ENCODE assay signal across 15 mouse cellular contexts in the genomic region with DNA sequence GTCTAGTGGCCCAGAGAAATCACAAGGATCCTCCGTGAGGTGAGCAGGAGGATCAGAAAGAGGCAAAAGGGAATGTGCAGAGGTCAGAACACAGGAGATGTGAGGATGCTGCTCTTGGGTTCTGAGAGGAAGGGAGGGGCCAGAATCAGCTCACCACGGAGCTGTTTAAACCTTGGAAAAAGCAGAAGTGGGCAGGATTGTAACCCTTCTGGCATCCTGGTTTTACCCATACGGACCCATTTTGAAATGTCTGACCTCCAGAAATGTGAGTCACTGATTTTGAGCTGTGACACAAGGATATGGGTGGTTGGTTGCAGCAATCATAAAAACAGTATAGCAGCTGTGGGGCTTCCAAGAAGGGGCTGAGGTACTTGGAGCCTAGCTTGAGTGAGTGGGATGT. TPM values are rescaled to one million over a fixed set of nuclear protein-coding genes. Genes with fewer than 3 reads are reported as not detected.
DNase-seq lines count a peak whose midpoint lies in the region; ATAC-seq lines count a peak whose summit lies in the region.
"Had no signal": no experiment of that assay in that cellular context is flagged by ENCODE, and none has a peak within 500 bp of the region (broad histone marks: within the 10 kb centered on the region; RNA-seq: fewer than 3 reads in every experiment).

No protein-coding gene starts in this region.

- peak; percentile 53 for DNase-seq in lung, postnatal 36 days
- DNase-seq in lung, postnatal 10 days = no peak
- peak; percentile 25 to 38 for DNase-seq in adrenal gland, postnatal 36 days
- DNase-seq in splenic B cell, adult 2 months (ENCODE audit: low read depth, low spot score) = peak; percentile 7
- DNase-seq in embryo, embryonic 9.5 days (ENCODE audit: extremely low spot score) = no peak
- DNase-seq: cerebellum, adult 18-20 months; kidney, postnatal 36 days; thymus, adult 18-20 months had no signal

- H3K4me1 ChIP-seq in intestine, embryonic 16.5 days (ENCODE audit: control insufficient read depth, insufficient read depth, low read length) = peaks cover 19% of the 10 kb centered on the region
- H3K4me1 ChIP-seq: neural tube, embryonic 15.5 days had no signal

- no peaks in the 10 kb centered on the region for H3K27me3 ChIP-seq in intestine, embryonic 16.5 days (replicated peaks; ENCODE audit: control insufficient read depth, insufficient read depth, low read length)
- H3K27me3 ChIP-seq in splenic B cell, adult 2 months (ENCODE audit: control insufficient read depth, insufficient read depth, low read length, poor library complexity, severe bottlenecking) = no peaks in the 10 kb centered on the region; the same call in 1 of the 2 replicates
- H3K27me3 ChIP-seq: embryonic facial prominence, embryonic 12.5 days; neural tube, embryonic 15.5 days had no signal

- H3K27ac ChIP-seq in intestine, embryonic 16.5 days (ENCODE audit: low read length) = peak overlapping the region; percentile 71
- H3K27ac ChIP-seq: embryonic facial prominence, embryonic 12.5 days; hindbrain, postnatal 0 days; left cerebral cortex, adult 2 months; neural tube, embryonic 15.5 days had no signal

- no peaks in the 10 kb centered on the region for H3K36me3 ChIP-seq in intestine, embryonic 16.5 days (ENCODE audit: control insufficient read depth, insufficient read depth, low read length)
- H3K36me3 ChIP-seq in splenic B cell, adult 2 months (ENCODE audit: control insufficient read depth, insufficient read depth, low read length, poor library complexity, severe bottlenecking) = no peaks in the 10 kb centered on the region
- H3K36me3 ChIP-seq: embryonic facial prominence, embryonic 12.5 days; neural tube, embryonic 15.5 days had no signal

- H3K4me2 ChIP-seq in intestine, embryonic 16.5 days (ENCODE audit: low read depth, low read length) = no peak overlapping the region
- H3K4me2 ChIP-seq: embryonic facial prominence, embryonic 12.5 days; neural tube, embryonic 15.5 days had no signal

- 19% methylated on average over 3 of the region's 3 CpGs for WGBS in intestine, embryonic 16.5 days

- H3K9me3 ChIP-seq in intestine, embryonic 16.5 days (ENCODE audit: control insufficient read depth, low read length) = no peaks in the 10 kb centered on the region
- H3K9me3 ChIP-seq: embryonic facial prominence, embryonic 12.5 days; neural tube, embryonic 15.5 days had no signal

- no peak overlapping the region for H3K9ac ChIP-seq in intestine, embryonic 16.5 days (ENCODE audit: low read depth, low read length)
- H3K9ac ChIP-seq: embryonic facial prominence, embryonic 12.5 days; neural tube, embryonic 15.5 days had no signal

- no peak overlapping the region for H3K4me3 ChIP-seq in intestine, embryonic 16.5 days (ENCODE audit: low read length)
- H3K4me3 ChIP-seq: embryonic facial prominence, embryonic 12.5 days; left cerebral cortex, adult 2 months; neural tube, embryonic 15.5 days had no signal

- ATAC-seq in intestine, embryonic 16.5 days = peak; percentile 19
- no peak for ATAC-seq in megakaryocyte-erythroid progenitor cell, adult 5-6 weeks (replicated peaks; ENCODE audit: low FRiP score, low TSS enrichment, poor library complexity, severe bottlenecking)
- ATAC-seq: hindbrain, postnatal 0 days; midbrain, embryonic 16.5 days had no signal

RNA-seq across cellular contexts. Expression of a gene that starts 56.6 kb away (rescaled TPM):
- 100 to 1,000 TPM; 580 to 600 TPM for total RNA-seq in adrenal gland, postnatal 36 days (2021)
- polyA plus RNA-seq in intestine, embryonic 16.5 days (2015; fragmentation: Nextera tagmentation; extraction: Ambion mirVana) = 244 and 257 TPM in 2 replicates
- 50.3 and 55.2 TPM in 2 replicates for total RNA-seq in megakaryocyte-erythroid progenitor cell, adult 5-6 weeks (2014; fragmentation: Nextera tagmentation)
- 104 and 135 TPM in 2 replicates for total RNA-seq in megakaryocyte-erythroid progenitor cell, adult 5-6 weeks (2017)

Comparison
In these comparisons a context has a peak if more than half of its experiments do, and no peak if none do; other contexts are left out.
1. DNase-seq: peak in lung, postnatal 36 days (single experiment), adrenal gland, postnatal 36 days (2 of 2) and splenic B cell, adult 2 months (single experiment); none in lung, postnatal 10 days (single experiment) and embryo, embryonic 9.5 days (single experiment).
2. RNA of a gene that starts 56.6 kb away (total RNA-seq): 580 to 600 TPM in adrenal gland, postnatal 36 days; 50.3 to 135 TPM in megakaryocyte-erythroid progenitor cell, adult 5-6 weeks; every median in the first group is over 4 times any median in the second.